Mouse (Mus musculus) adipocyte (in vitro differentiated cells): ENCODE measurements at regions not wholly inside any gene's neighbourhood (a gene's known extent, or its start where the extent isn't known, plus 50 kb on each side); places are given as distances from the start of the nearest gene placed in this dataset.
"Not testable (repeated sequence)": the region's sequence is repeated elsewhere in the genome, so short reads cannot be mapped to it uniquely, and the experiment has no call there.

Source experiments
- DNase-seq: peaks from one replicate; pipeline ENCODE4 v3.0.0-alpha.2; 2016; ENCODE audit warnings: low spot score

DNA sequence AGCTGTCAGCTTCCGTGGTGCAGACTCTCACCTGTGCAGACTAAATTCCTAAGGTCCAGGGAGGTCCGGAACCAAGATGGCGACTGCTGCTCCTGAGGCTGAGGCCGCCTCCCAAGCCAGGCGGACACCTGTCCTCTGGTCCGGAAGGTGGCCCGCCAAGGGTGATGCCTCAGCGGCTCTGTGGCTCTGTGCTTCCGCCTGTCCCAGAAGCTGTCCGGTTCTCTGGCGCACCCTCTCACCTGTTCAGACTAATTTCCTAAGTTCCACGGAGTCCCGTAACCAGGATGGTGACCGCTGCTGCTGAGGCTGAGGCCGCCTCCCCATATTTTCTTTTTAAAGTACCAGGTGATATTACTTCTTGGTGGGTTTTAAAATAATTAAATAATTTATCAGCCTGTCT, 65.4 kb upstream of the B3galnt2 start:
- not testable (repeated sequence) for DNase-seq

DNA sequence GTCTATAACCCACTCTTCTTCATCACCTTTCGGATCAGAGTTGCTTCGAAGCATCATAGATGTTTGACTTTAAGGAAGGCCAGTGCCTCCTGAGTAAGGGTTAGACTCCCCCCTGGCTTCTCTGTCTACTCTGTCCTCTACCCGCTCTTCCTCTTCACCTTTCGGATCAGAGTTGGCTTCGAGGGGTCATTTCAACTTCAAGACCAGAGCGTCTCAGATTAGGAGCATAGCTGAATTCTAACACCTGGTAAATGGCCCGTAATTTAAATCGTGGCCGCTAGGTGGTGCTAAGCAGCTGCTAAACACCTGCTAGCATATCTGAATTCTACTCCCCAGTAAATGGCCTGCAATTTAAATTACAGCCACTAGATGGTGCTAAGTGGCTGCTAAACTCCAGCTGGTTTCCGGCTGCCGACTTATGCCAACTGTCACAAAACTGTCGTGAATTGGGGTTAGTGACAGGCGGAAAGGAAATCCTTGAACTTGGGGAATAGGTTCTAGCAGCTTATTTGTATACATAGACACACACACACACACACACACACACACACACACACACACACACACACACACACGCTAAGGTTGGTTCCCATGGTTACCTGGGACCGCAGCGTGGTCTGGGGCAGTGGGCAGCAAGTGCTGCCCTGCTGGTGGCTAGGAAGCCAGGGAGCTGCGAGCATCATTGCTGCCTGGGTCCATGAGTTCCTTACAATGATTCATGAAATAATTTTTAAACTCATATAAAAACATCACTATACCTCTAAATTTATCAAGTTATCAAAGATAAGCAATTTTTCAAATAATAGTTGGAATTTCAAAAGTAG, 64.8 kb upstream of the B3galnt2 start:
- peak; percentile 99 for DNase-seq

DNA sequence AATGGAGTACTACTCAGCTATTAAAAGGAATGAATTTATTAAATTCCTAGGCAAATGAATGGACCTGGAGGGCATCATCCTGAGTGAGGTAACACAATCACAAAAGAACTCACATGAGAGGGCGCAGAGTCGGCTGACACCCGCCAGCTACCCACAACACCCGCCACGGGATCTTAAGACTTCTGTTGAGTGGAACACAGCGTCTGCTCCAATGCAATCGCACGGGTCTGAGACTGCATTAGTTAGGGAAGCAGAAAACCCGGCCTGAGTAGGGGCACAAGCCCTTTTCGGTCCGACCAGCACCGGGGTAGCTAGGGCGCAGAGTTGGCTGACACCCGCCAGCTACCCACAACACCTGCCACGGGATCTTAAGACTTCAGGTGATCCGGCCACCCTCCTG, 52.1 kb upstream of the B3galnt2 start:
- DNase-seq: not testable (repeated sequence)
